Mouse (Mus musculus): ENCODE measurements at regions not wholly inside any gene's neighbourhood (a gene's known extent, or its start where the extent isn't known, plus 50 kb on each side); places are given as distances from the start of the nearest gene placed in this dataset.
A peak's percentile ranks its signal among the peaks of the same experiment; 100 is the strongest.

DNA sequence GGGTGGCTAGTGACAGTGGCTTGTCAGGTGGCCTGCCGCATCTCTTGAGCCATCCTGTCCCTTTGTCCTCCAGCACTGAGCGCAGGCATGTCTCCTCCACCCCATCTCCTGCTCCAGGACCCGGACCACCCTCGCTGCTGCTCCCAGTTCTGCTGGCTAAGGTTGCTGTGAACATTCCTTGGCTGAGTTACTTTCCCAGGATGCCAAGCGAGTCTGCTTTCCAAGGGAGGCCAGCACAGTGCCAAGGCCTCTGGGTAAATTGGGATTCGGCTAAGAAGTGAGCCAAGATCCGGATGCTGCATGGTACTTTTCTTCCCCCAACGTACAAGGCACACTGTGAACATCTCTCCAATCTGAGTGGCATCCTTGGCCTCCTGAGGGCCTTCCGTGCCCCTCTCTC is 144.3 kb downstream of the Kif26a start:
- no peak overlapping the region for H3K4me3 ChIP-seq (replicated peaks; ENCODE audit: low read length)
- WGBS: 60% methylated on average over 9 of the region's 9 CpGs
- no peak overlapping the region for H3K9ac ChIP-seq (replicated peaks; ENCODE audit: low read depth, low read length)
- no peaks in the 10 kb centered on the region for H3K36me3 ChIP-seq (ENCODE audit: control insufficient read depth, insufficient read depth)
- H3K27me3 ChIP-seq (replicated peaks; ENCODE audit: control insufficient read depth, insufficient read depth, low read length): no peaks in the 10 kb centered on the region
- peaks cover 33% of the 10 kb centered on the region for H3K4me1 ChIP-seq (replicated peaks; ENCODE audit: control insufficient read depth, insufficient read depth, low read length)
- H3K4me2 ChIP-seq (ENCODE audit: low read length): no peak overlapping the region
- ATAC-seq: peak; percentile 72
- H3K9me3 ChIP-seq (ENCODE audit: control insufficient read depth, low read length): no peaks in the 10 kb centered on the region
- H3K27ac ChIP-seq (ENCODE audit: low read length): peak overlapping the region; percentile 72

DNA sequence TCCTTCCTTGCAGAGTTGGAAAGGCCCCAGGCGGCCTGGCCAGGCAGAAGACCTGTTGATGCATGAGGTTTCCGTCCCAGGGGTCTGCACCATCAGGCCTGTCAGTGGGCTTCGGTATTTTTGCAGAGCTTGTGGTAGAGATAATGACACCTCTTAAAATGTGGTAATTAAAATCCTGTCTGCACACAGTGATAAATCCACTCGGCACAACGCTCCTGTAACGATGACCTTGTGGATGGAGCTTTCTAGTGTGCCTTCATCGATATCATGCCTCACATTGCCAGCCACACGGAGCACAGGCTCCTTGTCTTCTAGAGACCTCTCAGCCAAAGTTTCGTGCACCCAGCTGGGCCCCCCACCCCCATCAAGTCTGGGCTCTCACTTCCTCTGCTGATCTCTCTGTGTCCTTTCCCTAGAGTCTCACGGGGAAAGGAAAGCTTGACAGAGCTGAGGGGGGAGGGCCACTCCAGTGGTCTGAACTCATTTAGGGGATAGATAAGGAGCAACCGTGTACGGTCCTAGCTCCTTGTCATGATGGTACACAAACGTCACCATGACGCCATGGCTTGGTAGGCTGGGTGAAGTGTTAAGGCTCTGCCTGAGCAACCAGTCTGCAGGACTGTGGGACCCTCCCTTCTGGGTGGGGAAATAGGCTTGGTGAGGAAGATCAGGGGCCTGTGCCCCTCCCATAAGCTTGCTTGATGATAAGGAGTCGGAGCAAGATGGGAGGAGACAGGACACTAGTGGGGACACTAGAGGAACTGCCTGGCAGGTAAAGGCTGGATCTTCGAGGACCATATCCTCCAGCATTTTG is 145.9 kb downstream of the Kif26a start:
- Histone ChIP-seq H3K4me3 (replicated peaks; ENCODE audit: low read length) (no peak overlapping the region), H3K27me3 (replicated peaks; ENCODE audit: control insufficient read depth, insufficient read depth, low read length) (no peaks in the 10 kb centered on the region), H3K36me3 (ENCODE audit: control insufficient read depth, insufficient read depth) (no peaks in the 10 kb centered on the region), H3K4me2 (ENCODE audit: low read length) (no peak overlapping the region), H3K27ac (ENCODE audit: low read length) (no peak overlapping the region), H3K9ac (replicated peaks; ENCODE audit: low read depth, low read length) (no peak overlapping the region), H3K9me3 (ENCODE audit: control insufficient read depth, low read length) (no peaks in the 10 kb centered on the region), H3K4me1 (replicated peaks; ENCODE audit: control insufficient read depth, insufficient read depth, low read length) (peaks cover 33% of the 10 kb centered on the region)
- 76% methylated on average over 16 of the region's 16 CpGs for WGBS
- ATAC-seq: no peak

DNA sequence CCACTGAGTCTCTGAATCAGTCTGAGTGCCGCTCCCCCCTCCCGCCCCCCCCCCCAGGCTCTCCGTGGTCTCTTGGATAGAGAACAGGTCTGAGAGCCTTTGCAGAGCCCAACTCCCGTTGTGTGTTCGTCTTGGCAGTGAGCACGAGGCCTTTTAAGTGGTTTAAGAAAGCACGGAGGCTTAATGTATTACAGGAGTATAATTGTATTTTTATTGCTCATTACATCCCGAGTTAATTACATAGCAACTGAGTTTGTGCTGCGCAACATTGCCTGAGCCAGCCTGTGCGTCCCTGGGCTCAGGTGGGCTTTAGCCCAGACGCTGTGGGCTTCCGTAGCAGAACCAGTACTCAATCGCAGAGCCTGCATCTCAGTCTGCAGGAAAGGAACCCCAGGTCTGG is 147.1 kb downstream of the Kif26a start:
- no peaks in the 10 kb centered on the region for H3K27me3 ChIP-seq (replicated peaks; ENCODE audit: control insufficient read depth, insufficient read depth, low read length)
- 40% methylated on average over 13 of the region's 13 CpGs for WGBS
- H3K4me2 ChIP-seq (ENCODE audit: low read length): no peak overlapping the region
- no peaks in the 10 kb centered on the region for H3K9me3 ChIP-seq (ENCODE audit: control insufficient read depth, low read length)
- ATAC-seq: peak; percentile 27; the same call in 1 of the 2 replicates
- H3K4me3 ChIP-seq (replicated peaks; ENCODE audit: low read length): no peak overlapping the region
- no peaks in the 10 kb centered on the region for H3K36me3 ChIP-seq (ENCODE audit: control insufficient read depth, insufficient read depth)
- H3K9ac ChIP-seq (replicated peaks; ENCODE audit: low read depth, low read length): no peak overlapping the region
- no peak overlapping the region for H3K27ac ChIP-seq (ENCODE audit: low read length)
- peaks cover 33% of the 10 kb centered on the region for H3K4me1 ChIP-seq (replicated peaks; ENCODE audit: control insufficient read depth, insufficient read depth, low read length)

DNA sequence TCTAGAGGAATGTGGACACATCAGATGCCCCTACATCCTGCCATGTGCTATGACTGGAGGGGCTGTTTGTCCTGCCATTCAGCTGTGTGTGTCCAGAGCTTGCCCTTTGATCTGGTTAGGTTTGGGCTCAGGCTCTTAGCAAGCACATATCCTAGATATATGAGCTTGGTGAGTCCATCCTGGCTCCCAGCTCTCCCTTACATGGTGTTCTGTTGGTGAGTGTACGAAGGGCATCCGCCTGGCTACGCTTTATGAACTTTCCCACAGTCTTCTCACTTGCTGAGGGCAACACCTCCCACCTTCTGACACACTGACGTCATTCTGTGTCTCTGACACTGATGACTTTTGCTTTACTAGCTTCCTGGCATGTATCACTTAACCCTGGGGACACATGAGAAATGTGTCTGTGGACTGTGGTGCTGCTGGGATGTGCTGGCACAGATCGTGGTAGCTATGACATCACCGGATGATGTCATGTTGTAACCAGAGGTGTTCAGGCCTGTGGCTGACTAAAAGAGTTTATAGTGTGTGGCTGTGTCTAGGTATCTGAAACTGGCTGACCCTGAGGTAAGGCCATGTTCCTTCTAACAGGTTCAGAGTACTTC is 149.4 kb downstream of the Kif26a start:
- Histone ChIP-seq H3K27me3 (replicated peaks; ENCODE audit: control insufficient read depth, insufficient read depth, low read length) (no peaks in the 10 kb centered on the region), H3K4me3 (replicated peaks; ENCODE audit: low read length) (no peak overlapping the region), H3K4me2 (ENCODE audit: low read length) (no peak overlapping the region), H3K4me1 (replicated peaks; ENCODE audit: control insufficient read depth, insufficient read depth, low read length) (peaks cover 35% of the 10 kb centered on the region), H3K27ac (ENCODE audit: low read length) (no peak overlapping the region), H3K9ac (replicated peaks; ENCODE audit: low read depth, low read length) (no peak overlapping the region), H3K36me3 (ENCODE audit: control insufficient read depth, insufficient read depth) (no peaks in the 10 kb centered on the region), H3K9me3 (ENCODE audit: control insufficient read depth, low read length) (no peaks in the 10 kb centered on the region)
- ATAC-seq: no peak
- WGBS: 83% methylated on average over 6 of the region's 6 CpGs

DNA sequence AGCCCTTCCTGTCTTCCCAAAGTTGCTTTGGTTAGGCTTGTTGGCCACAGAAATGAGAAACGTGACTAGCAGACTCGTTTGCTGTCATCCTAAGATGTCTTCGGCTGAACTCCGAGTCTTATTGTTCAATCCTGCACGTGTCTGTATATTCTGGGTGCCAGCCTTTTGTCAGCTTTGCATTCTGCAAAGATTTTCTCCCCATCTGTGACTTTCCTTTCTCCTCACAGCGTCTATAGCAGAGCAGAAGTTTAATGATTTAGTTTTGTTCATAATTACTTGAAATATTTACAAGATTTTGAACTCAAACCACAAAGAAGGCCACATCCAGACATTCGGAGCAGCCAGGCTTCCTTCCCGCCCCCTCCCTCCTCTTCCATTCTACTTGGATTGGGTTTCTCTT is 152.5 kb downstream of the Kif26a start:
- 56% methylated on average over 8 of the region's 8 CpGs for WGBS
- H3K27ac ChIP-seq (ENCODE audit: low read length): no peak overlapping the region

DNA sequence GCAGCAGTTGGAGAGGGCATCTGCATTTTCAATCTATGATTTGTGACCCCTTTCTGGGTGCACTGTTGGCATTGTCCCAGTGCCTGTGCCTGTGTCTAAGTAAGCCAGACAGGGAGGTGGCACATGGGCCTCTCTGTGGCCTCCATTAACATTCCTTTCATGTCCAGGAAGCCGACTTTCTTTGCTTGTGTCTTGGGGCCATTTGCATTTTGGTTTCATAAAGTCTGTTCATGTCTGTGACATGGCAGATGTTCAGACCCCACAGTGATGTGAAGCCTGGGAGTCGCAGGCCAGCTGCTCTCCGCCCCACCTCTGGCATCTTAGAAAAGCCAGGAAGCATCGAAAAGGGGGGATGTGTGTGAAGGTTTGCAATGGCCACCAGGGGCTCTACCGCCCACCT is 153.1 kb downstream of the Kif26a start:
- Histone ChIP-seq H3K27ac (ENCODE audit: low read length) (no peak overlapping the region), H3K4me3 (replicated peaks; ENCODE audit: low read length) (no peak overlapping the region), H3K4me1 (replicated peaks; ENCODE audit: control insufficient read depth, insufficient read depth, low read length) (peaks cover 20% of the 10 kb centered on the region), H3K27me3 (replicated peaks; ENCODE audit: control insufficient read depth, insufficient read depth, low read length) (no peaks in the 10 kb centered on the region), H3K9ac (replicated peaks; ENCODE audit: low read depth, low read length) (0 out of 2 replicates have a peak overlapping the region, but pooled peaks have one; percentile 15), H3K9me3 (ENCODE audit: control insufficient read depth, low read length) (no peaks in the 10 kb centered on the region), H3K36me3 (ENCODE audit: control insufficient read depth, insufficient read depth) (no peaks in the 10 kb centered on the region), H3K4me2 (ENCODE audit: low read length) (no peak overlapping the region)
- ATAC-seq: no peak
- 51% methylated on average over 5 of the region's 5 CpGs for WGBS

More for the DNA sequence above, 152.5 kb downstream of the Kif26a start:
- ATAC-seq: no peak
- no peak overlapping the region for H3K9ac ChIP-seq (replicated peaks; ENCODE audit: low read depth, low read length)
- no peak overlapping the region for H3K4me3 ChIP-seq (replicated peaks; ENCODE audit: low read length)
- H3K4me2 ChIP-seq (ENCODE audit: low read length): no peak overlapping the region
- H3K9me3 ChIP-seq (ENCODE audit: control insufficient read depth, low read length): no peaks in the 10 kb centered on the region
- no peaks in the 10 kb centered on the region for H3K27me3 ChIP-seq (replicated peaks; ENCODE audit: control insufficient read depth, insufficient read depth, low read length)
- H3K4me1 ChIP-seq (replicated peaks; ENCODE audit: control insufficient read depth, insufficient read depth, low read length): peaks cover 20% of the 10 kb centered on the region
- no peaks in the 10 kb centered on the region for H3K36me3 ChIP-seq (ENCODE audit: control insufficient read depth, insufficient read depth)

DNA sequence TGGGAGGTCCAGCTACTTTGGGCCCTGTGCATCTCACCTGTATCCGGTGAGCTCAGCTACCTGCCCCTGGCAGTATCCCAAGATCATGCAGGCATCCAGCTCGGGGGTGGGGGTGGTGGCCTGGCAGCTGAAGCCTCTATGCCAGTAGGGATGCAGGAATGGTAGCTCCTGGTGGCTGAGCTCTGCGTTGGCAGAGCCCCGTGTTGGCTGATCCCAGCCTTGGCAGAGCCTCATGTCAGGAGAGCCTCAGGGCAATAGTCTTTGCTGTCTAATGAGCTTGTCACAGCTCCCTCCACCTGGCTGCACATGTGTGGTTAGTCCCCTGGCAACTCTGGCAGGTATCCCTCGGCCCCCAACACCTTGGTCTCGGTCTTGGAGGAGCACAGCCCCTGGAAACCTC is 153.6 kb downstream of the Kif26a start:
- Histone ChIP-seq H3K9ac (replicated peaks; ENCODE audit: low read depth, low read length) (no peak overlapping the region), H3K27me3 (replicated peaks; ENCODE audit: control insufficient read depth, insufficient read depth, low read length) (no peaks in the 10 kb centered on the region), H3K4me3 (replicated peaks; ENCODE audit: low read length) (no peak overlapping the region), H3K4me1 (replicated peaks; ENCODE audit: control insufficient read depth, insufficient read depth, low read length) (peaks cover 20% of the 10 kb centered on the region), H3K4me2 (ENCODE audit: low read length) (no peak overlapping the region), H3K36me3 (ENCODE audit: control insufficient read depth, insufficient read depth) (no peaks in the 10 kb centered on the region), H3K27ac (ENCODE audit: low read length) (no peak overlapping the region), H3K9me3 (ENCODE audit: control insufficient read depth, low read length) (no peaks in the 10 kb centered on the region)
- 55% methylated on average over 6 of the region's 6 CpGs for WGBS
- ATAC-seq: no peak

DNA sequence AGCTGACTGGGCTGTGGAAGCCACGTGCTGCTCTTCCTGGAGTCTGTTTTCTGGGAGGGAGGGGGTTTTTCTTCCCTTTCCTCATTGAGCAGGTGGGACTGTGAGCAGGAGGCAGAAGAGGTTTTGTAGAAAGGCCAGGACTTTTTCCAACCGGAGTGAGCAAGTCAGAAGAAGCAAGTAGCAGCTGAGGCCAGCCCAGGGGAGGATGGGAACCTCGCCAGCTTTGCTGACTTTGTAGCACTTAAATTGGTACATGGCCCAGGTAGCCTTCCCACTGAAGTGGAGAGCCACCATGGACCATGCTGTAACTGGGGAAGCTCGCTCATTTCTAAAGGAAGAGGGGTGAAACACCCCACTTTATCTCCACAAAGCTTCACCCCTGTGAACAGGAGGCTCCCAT is 154.1 kb downstream of the Kif26a start:
- 80% methylated on average over 4 of the region's 4 CpGs for WGBS
- H3K9ac ChIP-seq (replicated peaks; ENCODE audit: low read depth, low read length): no peak overlapping the region
- no peaks in the 10 kb centered on the region for H3K36me3 ChIP-seq (ENCODE audit: control insufficient read depth, insufficient read depth)
- no peak overlapping the region for H3K4me3 ChIP-seq (replicated peaks; ENCODE audit: low read length)
- peaks cover 21% of the 10 kb centered on the region for H3K4me1 ChIP-seq (replicated peaks; ENCODE audit: control insufficient read depth, insufficient read depth, low read length)
- H3K9me3 ChIP-seq (ENCODE audit: control insufficient read depth, low read length): no peaks in the 10 kb centered on the region
- H3K27ac ChIP-seq (ENCODE audit: low read length): no peak overlapping the region
- no peaks in the 10 kb centered on the region for H3K27me3 ChIP-seq (replicated peaks; ENCODE audit: control insufficient read depth, insufficient read depth, low read length)
- no peak for ATAC-seq
- no peak overlapping the region for H3K4me2 ChIP-seq (ENCODE audit: low read length)

DNA sequence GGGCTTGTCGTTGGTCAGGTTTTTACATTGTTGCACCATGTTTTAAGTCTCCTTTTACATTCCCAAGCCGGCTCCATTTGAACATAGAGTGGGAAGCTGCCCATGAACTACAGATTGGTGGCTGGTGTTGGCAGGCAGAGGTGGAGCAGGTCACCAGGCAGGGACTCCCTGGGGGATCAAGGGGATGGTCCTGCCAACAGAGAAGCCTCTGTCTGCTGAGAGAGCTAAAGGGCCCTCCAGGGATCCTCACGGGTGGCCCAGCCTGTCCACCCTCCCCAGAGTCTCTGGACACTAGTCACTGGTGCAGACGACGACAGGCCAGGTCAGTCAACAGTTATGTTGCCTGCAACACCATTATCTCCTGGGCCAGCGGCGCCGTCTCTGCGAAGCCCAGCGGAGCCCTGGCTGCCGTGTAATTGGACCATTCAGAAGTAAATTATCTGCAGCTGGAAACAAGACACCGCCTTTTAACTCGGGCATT is 155.4 kb downstream of the Kif26a start:
- Histone ChIP-seq H3K9me3 (ENCODE audit: control insufficient read depth, low read length) (no peaks in the 10 kb centered on the region), H3K4me3 (replicated peaks; ENCODE audit: low read length) (no peak overlapping the region), H3K9ac (replicated peaks; ENCODE audit: low read depth, low read length) (no peak overlapping the region), H3K4me2 (ENCODE audit: low read length) (no peak overlapping the region), H3K27me3 (replicated peaks; ENCODE audit: control insufficient read depth, insufficient read depth, low read length) (no peaks in the 10 kb centered on the region), H3K27ac (ENCODE audit: low read length) (no peak overlapping the region), H3K4me1 (replicated peaks; ENCODE audit: control insufficient read depth, insufficient read depth, low read length) (peaks cover 28% of the 10 kb centered on the region), H3K36me3 (ENCODE audit: control insufficient read depth, insufficient read depth) (no peaks in the 10 kb centered on the region)
- ATAC-seq: no peak
- 20% methylated on average over 13 of the region's 13 CpGs for WGBS

All from forebrain, embryonic 16.5 days (tissue).